In the genomic region with DNA sequence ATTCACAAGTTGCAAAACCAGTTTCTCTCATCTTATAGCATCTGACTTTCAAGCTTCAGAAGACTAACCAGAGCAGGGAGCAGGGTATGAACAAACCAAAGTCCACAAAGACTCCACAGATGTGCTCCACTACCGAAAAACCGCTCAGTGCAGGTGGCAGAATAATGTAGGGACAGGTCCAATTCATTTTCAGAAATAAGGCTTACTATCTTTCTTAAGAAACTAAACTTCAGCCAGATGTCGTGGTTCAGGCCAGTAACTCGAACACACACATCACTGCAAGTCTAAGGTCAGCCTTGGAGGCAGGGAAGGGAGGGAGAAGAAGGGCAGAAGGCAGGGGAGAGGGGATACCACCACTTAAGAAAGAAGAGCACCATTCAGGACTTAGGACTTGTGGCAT, we compare ENCODE assay signal across 1 mouse cellular context.
TF ChIP-seq lines count a peak whose summit lies in the region.

No protein-coding gene starts in this region.

TF ChIP-seq in CH12.LX, 34 proteins besides CTCF, POLR2A, EP300 and RAD21 (continued from another document):
- TF ChIP-seq ZNF384 (IDR thresholded peaks at IDR 0.05; ENCODE audit: low read depth, low read length) (no peak), ELF1 (IDR thresholded peaks at IDR 0.05; ENCODE audit: low read depth, low read length) (no peak), MAX (IDR thresholded peaks at IDR 0.05; ENCODE audit: low read length) (no peak; the same call in 1 of the 2 replicates), PAX5 (IDR thresholded peaks at IDR 0.05; ENCODE audit: low read length) (no peak), USF1 (IDR thresholded peaks at IDR 0.05; ENCODE audit: low read depth, low read length) (no peak), BHLHE40 (IDR thresholded peaks at IDR 0.05; ENCODE audit: low read depth, low read length) (no peak), USF2 (conservative IDR thresholded peaks at IDR 0.05; ENCODE audit: low read depth, low read length) (no peak), MXI1 (IDR thresholded peaks at IDR 0.05; ENCODE audit: low read depth, low read length) (no peak), MAFK (IDR thresholded peaks at IDR 0.05; ENCODE audit: insufficient replicate concordance, low read length) (no peak), GABPA (IDR thresholded peaks at IDR 0.05; ENCODE audit: insufficient replicate concordance, low read depth, low read length) (no peak), CHD1 (IDR thresholded peaks at IDR 0.05; ENCODE audit: low read depth, low read length) (peak; percentile 88; the same call in 1 of the 2 replicates), KAT2A (IDR thresholded peaks at IDR 0.05; ENCODE audit: insufficient replicate concordance, low read length) (no peak), HCFC1 (IDR thresholded peaks at IDR 0.05; ENCODE audit: low read depth, low read length) (peak; percentile 18; the same call in 1 of the 2 replicates), ZKSCAN1 (IDR thresholded peaks at IDR 0.05; ENCODE audit: borderline replicate concordance, low read depth, low read length) (no peak), IRF4 (IDR thresholded peaks at IDR 0.05; ENCODE audit: low read depth, low read length) (no peak), SMC3 (IDR thresholded peaks at IDR 0.05; ENCODE audit: low read depth, low read length) (peak; percentile 8; the same call in 1 of the 2 replicates), ZMIZ1 (IDR thresholded peaks at IDR 0.05; ENCODE audit: low read depth, low read length) (no peak), ZC3H11A (IDR thresholded peaks at IDR 0.05; ENCODE audit: low read depth, low read length) (no peak), RCOR1 (conservative IDR thresholded peaks at IDR 0.05; ENCODE audit: low read depth, low read length) (peak; percentile 4; the same call in 1 of the 2 replicates), ETS1 (conservative IDR thresholded peaks at IDR 0.05; ENCODE audit: low read depth, low read length) (peak; percentile 13), POLR2AphosphoS2 (IDR thresholded peaks at IDR 0.05; ENCODE audit: low read depth, low read length) (no peak), JUN (IDR thresholded peaks at IDR 0.05; ENCODE audit: insufficient read depth, low read depth, low read length) (no peak), UBTF (IDR thresholded peaks at IDR 0.05; ENCODE audit: low read depth, low read length) (no peak; the same call in 1 of the 2 replicates), MAZ (IDR thresholded peaks at IDR 0.05; ENCODE audit: low read depth, low read length) (no peak), NRF1 (IDR thresholded peaks at IDR 0.05; ENCODE audit: low read depth, low read length) (no peak), NELFE (IDR thresholded peaks at IDR 0.05; ENCODE audit: low read depth, low read length) (no peak), TBP (conservative IDR thresholded peaks at IDR 0.05; ENCODE audit: low read depth, low read length) (no peak), CHD2 (IDR thresholded peaks at IDR 0.05; ENCODE audit: low read length) (no peak; the same call in 1 of the 2 replicates)
TF ChIP-seq in CH12.LX: peak in this region for 7.
